Mouse (Mus musculus) megakaryocyte, embryonic 14.5 days (primary cell): Measurements from ENCODE around the gene Ntm. TPM values are rescaled to one million over a fixed set of nuclear protein-coding genes. Genes with fewer than 3 reads are reported as not detected.

Source experiments
- H3K27me3 ChIP-seq: replicated peaks from 2 replicates; pipeline ENCODE3; 2012; ENCODE audit warnings: inconsistent platforms
- H3K36me3 ChIP-seq: replicated peaks from 2 replicates; pipeline ENCODE3; 2012; ENCODE audit warnings: low read length, inconsistent platforms, mixed read lengths
- H3K4me1 ChIP-seq: 2 replicates; pipeline ENCODE4 v1.6.1; 2012; ENCODE audit warnings: inconsistent platforms
- H3K4me3 ChIP-seq: replicated peaks from 2 replicates; pipeline ENCODE3; 2012; ENCODE audit warnings: moderate library complexity, mild to moderate bottlenecking, inconsistent platforms
- H3K9me3 ChIP-seq: 2 replicates; pipeline ENCODE4 v1.6.1; 2012; ENCODE audit warnings: inconsistent platforms
- FLI1 ChIP-seq: IDR thresholded peaks from 2 replicates; pipeline ENCODE4 v1.6.1; 2012; ENCODE audit warnings: low read length, inconsistent platforms, mixed read lengths
- GATA1 ChIP-seq: IDR thresholded peaks from 3 replicates; pipeline ENCODE4 v1.6.1; 2012; ENCODE audit warnings: mixed read lengths, low read length, inconsistent platforms, borderline replicate concordance
- polyA plus RNA-seq: library from polyadenylated mRNA; stranded (reverse); fragments of >175 nt; gene quantifications from 2 replicates; pipeline ENCODE4 v1.2.3, GENCODE M21; 2012; ENCODE audit warnings: low replicate concordance; ENCODE audit not compliant: insufficient read depth

Ntm gene
- polyA plus RNA-seq, 1 experiment, result not detected

DNA sequence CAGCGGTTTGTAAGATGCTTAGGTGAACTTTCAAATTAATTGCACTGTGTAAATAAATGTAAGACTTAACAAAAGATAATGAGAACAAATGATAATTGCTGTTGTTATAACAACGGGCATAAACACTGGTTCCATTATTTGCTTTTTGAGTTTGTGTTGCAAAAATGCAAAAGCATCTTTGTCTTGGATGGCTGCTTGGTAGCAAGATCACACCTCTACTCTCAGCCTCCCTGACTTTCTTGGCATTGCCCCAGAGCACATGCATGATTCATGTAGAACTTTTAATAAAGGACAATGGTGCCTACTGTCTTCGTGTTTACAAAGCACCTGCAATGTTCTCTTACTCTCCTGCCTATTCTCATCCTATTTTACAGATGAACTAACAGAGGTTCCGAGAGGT lies 875.3 kb downstream of the Ntm start:
- TF ChIP-seq GATA1 (no peak), FLI1 (no peak)
- Histone ChIP-seq H3K9me3 (peaks cover 4% of the 10 kb centered on the region; the same call in 1 of the 2 replicates), H3K4me3 (no peak overlapping the region), H3K27me3 (no peaks in the 10 kb centered on the region), H3K4me1 (no peaks in the 10 kb centered on the region), H3K36me3 (no peaks in the 10 kb centered on the region)

DNA sequence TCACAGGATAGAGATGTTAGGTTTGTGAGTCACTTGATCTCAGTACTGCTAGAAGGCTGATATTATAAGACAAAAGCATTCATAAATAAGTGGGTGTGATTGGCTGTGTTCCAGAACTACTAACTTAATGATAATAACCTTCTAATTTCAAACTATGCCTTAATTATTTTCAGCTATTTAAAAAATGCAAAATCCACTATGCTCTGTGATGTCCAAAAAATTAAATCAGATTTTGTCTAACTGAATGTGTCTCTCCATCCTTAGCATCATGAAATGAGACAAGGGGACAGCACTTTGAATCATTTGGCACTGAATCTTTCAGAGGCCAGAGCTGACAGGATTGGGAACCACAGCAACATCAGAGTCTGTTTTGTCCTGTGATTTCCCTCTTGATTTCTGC lies 875.8 kb downstream of the Ntm start:
- no peak overlapping the region for H3K4me3 ChIP-seq
- TF ChIP-seq GATA1, result no peak
- TF ChIP-seq FLI1, result no peak
- H3K36me3 ChIP-seq, result no peaks in the 10 kb centered on the region
- no peaks in the 10 kb centered on the region for H3K27me3 ChIP-seq
- H3K4me1 ChIP-seq, result no peaks in the 10 kb centered on the region
- H3K9me3 ChIP-seq, result peaks cover 4% of the 10 kb centered on the region; the same call in 1 of the 2 replicates

DNA sequence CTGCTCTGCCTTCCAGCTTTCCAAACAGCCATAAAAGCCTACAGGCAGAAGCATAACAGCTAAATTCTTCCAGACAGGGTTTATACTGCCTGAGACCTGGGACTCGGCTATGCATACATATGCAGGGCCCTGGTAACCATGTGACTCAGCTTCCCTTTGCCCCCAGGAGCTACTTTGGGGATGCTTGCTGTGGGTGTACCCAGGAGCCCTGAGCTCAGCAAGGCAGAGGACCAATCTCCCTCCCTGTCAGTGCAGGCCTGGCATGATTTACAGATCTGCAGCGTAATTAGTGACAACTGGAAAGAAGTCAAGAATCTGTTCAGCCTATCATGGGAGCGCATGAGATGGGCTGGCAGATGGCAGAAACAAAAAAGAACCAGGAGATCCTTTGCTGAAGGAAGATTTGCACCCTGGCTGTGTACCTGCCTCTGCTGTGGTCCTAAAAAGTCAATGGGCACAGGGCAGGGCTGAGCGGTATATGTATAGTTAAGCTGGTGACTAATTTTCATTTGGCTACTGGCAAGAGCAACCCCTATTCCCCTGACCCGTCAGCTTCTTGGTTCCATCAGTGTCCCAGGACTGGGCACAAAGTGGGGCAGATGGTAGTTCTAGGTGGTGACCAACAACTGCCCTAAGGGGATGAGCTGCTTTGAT lies 886.9 kb downstream of the Ntm start:
- Histone ChIP-seq H3K36me3 (no peaks in the 10 kb centered on the region), H3K9me3 (peaks cover 14% of the 10 kb centered on the region; the same call in 1 of the 2 replicates), H3K27me3 (no peaks in the 10 kb centered on the region), H3K4me1 (no peaks in the 10 kb centered on the region), H3K4me3 (no peak overlapping the region)
- no peak for TF ChIP-seq GATA1
- no peak for TF ChIP-seq FLI1

DNA sequence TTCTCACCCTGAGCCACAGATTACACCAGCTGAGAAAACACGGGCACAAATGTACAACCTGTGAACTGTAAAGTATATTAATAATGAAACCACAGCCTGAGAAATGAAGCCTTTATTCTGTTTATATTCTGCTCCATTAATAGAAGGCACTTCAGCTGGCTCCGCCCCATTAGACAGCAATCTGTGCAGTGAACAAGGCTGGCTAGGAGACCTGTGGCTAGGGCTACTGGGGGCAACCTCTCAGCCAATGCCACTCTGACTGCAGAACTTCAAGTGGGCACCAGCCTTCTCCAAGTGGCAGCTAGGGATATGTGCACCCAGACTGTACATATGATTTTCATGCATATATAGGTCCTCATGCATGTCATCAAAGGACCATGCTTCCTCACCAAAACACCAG lies 887.7 kb downstream of the Ntm start:
- TF ChIP-seq FLI1, result no peak
- TF ChIP-seq GATA1, result no peak
- no peaks in the 10 kb centered on the region for H3K4me1 ChIP-seq

GRCm38 (mm10) chr9:29074494-29074893 lies 888.4 kb downstream of the Ntm start:
- H3K36me3 ChIP-seq, result no peaks in the 10 kb centered on the region
- H3K9me3 ChIP-seq, result peaks cover 17% of the 10 kb centered on the region; the same call in 1 of the 2 replicates
- H3K4me3 ChIP-seq, result no peak overlapping the region
- TF ChIP-seq FLI1, result no peak
- TF ChIP-seq GATA1, result no peak
- no peaks in the 10 kb centered on the region for H3K4me1 ChIP-seq
- no peaks in the 10 kb centered on the region for H3K27me3 ChIP-seq

More for the DNA sequence above, 887.7 kb downstream of the Ntm start:
- no peak overlapping the region for H3K4me3 ChIP-seq
- H3K27me3 ChIP-seq, result no peaks in the 10 kb centered on the region
- H3K36me3 ChIP-seq, result no peaks in the 10 kb centered on the region
- H3K9me3 ChIP-seq, result peaks cover 17% of the 10 kb centered on the region; the same call in 1 of the 2 replicates

GRCm38 (mm10) chr9:29071997-29072396 lies 890.9 kb downstream of the Ntm start:
- H3K36me3 ChIP-seq, result no peaks in the 10 kb centered on the region
- H3K4me1 ChIP-seq, result no peaks in the 10 kb centered on the region
- no peak overlapping the region for H3K4me3 ChIP-seq
- TF ChIP-seq FLI1, result no peak
- no peak for TF ChIP-seq GATA1
- no peaks in the 10 kb centered on the region for H3K27me3 ChIP-seq
- H3K9me3 ChIP-seq, result peaks cover 22% of the 10 kb centered on the region; the same call in 1 of the 2 replicates

GRCm38 (mm10) chr9:29067572-29067971 lies 895.4 kb downstream of the Ntm start:
- 0 out of 2 replicates have a peak, but pooled peaks cover 10% of the 10 kb centered on the region for H3K9me3 ChIP-seq
- no peaks in the 10 kb centered on the region for H3K36me3 ChIP-seq
- no peaks in the 10 kb centered on the region for H3K4me1 ChIP-seq
- H3K27me3 ChIP-seq, result no peaks in the 10 kb centered on the region
- TF ChIP-seq FLI1, result no peak
- no peak for TF ChIP-seq GATA1
- H3K4me3 ChIP-seq, result no peak overlapping the region

- TF ChIP-seq GATA1, result no peak
- TF ChIP-seq FLI1, result no peak
- Histone ChIP-seq H3K36me3 (no peaks in the 10 kb centered on the region), H3K9me3 (peaks cover 15% of the 10 kb centered on the region)
These were observed 902.6 kb downstream of the Ntm start for GRCm38 (mm10) chr9:29060293-29060692.

DNA sequence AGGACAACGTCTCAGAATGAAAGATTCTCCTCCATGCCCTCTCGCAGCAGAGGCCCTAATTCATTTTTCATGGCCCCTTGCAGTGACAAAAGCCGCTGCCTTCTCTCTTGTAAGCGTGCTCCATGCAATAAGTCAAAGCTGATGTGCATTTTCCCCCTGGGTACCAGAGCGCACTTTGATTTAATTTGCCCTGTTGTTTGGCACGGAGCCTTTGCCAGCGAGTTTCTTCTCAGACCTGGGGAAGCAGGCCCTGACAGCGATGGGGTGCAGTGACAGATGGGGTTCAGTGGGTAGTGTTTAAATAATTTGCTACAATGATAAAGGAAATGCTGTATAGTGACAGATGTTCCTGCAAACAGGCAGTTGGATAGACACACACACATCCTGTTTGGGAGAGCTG lies 904.1 kb downstream of the Ntm start:
- no peaks in the 10 kb centered on the region for H3K27me3 ChIP-seq
- no peaks in the 10 kb centered on the region for H3K4me1 ChIP-seq
- TF ChIP-seq FLI1 (no peak), GATA1 (no peak)
- H3K36me3 ChIP-seq, result no peaks in the 10 kb centered on the region
- peaks cover 15% of the 10 kb centered on the region for H3K9me3 ChIP-seq
- H3K4me3 ChIP-seq, result no peak overlapping the region

More at GRCm38 (mm10) chr9:29060293-29060692, 902.6 kb downstream of the Ntm start:
- H3K4me1 ChIP-seq, result no peaks in the 10 kb centered on the region
- no peak overlapping the region for H3K4me3 ChIP-seq
- H3K27me3 ChIP-seq, result no peaks in the 10 kb centered on the region

GRCm38 (mm10) chr9:29055637-29056036 lies 907.3 kb downstream of the Ntm start:
- H3K9me3 ChIP-seq, result peaks cover 15% of the 10 kb centered on the region
- H3K27me3 ChIP-seq, result no peaks in the 10 kb centered on the region
- TF ChIP-seq GATA1 (no peak), FLI1 (no peak)
- no peaks in the 10 kb centered on the region for H3K4me1 ChIP-seq
- no peak overlapping the region for H3K4me3 ChIP-seq
- H3K36me3 ChIP-seq, result no peaks in the 10 kb centered on the region
